Mouse (Mus musculus): ENCODE data around the gene Lamc3. TPM values are rescaled to one million over a fixed set of nuclear protein-coding genes. Genes with fewer than 3 reads are reported as not detected.
A peak's percentile ranks its signal among the peaks of the same experiment; 100 is the strongest.

Lamc3 gene
- not detected in 2 replicates for polyA plus RNA-seq (2012; ENCODE audit: insufficient read depth, insufficient read length, low replicate concordance, missing spikeins)

DNA sequence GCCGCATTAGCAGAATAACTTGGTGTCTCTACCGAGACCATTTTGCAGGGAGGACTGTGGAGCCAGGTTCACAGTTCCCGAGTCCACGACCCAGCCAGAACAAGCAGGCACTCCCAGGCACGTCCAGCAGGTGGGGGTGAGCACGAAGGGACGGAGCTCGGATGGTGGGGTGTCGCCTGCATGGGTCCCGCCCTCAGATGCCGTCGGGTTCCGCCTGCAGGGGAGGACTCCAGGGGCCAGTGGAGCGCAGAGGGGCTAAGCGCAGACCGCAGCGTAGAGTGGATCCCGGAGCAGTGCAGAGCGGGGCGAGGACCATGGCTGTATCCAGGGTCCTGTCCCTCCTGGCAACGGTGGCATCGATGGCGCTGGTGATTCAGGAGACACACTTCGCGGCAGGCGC, at the start of gene Lamc3:
Gene Lamc3, plus strand, starts transcription at position 262 of the 400 bp plus-strand sequence.
- peak within 1 kb of the TSS; percentile 6; the same call in 1 of the 2 replicates for H3K4me3 ChIP-seq (ENCODE audit: insufficient read depth, low read depth, low read length)
- 22% methylated on average over 26 of the region's 26 CpGs for WGBS
- no peak within 1 kb of the TSS for H3K27ac ChIP-seq (ENCODE audit: insufficient read depth, low read depth, low read length)
- peaks cover 5% of the 10 kb centered on the region for H3K4me1 ChIP-seq (ENCODE audit: control insufficient read depth, insufficient read depth, low read length)
- peak; percentile 20; the same call in 1 of the 2 replicates for TF ChIP-seq CTCF (IDR thresholded peaks at IDR 0.05; ENCODE audit: insufficient read depth, low read depth, low read length)
- TF ChIP-seq POLR2A (IDR thresholded peaks at IDR 0.05; ENCODE audit: insufficient read depth, low read depth, low read length) = no peak

DNA sequence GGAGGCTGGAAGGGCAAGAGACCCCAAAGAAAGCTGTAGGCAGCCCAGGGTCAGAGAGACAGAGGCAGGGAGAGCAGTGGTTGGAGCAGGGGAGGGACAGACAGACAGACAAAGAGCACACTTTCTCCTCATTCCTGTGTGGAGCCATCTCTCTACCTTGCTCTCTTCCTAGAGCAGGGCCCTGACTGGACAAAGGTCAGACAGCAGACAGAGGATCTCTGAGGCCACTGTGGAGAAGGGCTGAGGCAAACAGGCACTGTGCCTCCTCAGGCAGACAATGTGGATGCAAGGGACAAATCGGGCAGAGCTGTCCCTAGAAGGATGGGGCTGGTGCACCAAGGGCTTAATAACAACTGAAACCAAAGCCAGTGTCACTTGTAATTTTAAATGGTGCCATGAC, 48.2 kb upstream of the Lamc3 start:
- peaks cover 9% of the 10 kb centered on the region for H3K4me1 ChIP-seq (ENCODE audit: control insufficient read depth, insufficient read depth, low read length)
- TF ChIP-seq POLR2A (IDR thresholded peaks at IDR 0.05; ENCODE audit: insufficient read depth, low read depth, low read length) = no peak
- no peak for TF ChIP-seq CTCF (IDR thresholded peaks at IDR 0.05; ENCODE audit: insufficient read depth, low read depth, low read length)
- no peak overlapping the region for H3K27ac ChIP-seq (ENCODE audit: insufficient read depth, low read depth, low read length)
- no peak overlapping the region for H3K4me3 ChIP-seq (ENCODE audit: insufficient read depth, low read depth, low read length)
- whole genome bisulfite sequencing = 82% methylated on average over 1 of the region's 1 CpGs

- 0 out of 2 replicates have a peak overlapping the region, but pooled peaks have one; percentile 63 for H3K4me3 ChIP-seq (ENCODE audit: insufficient read depth, low read depth, low read length)
- TF ChIP-seq POLR2A (IDR thresholded peaks at IDR 0.05; ENCODE audit: insufficient read depth, low read depth, low read length) = no peak
- no peak for TF ChIP-seq CTCF (IDR thresholded peaks at IDR 0.05; ENCODE audit: insufficient read depth, low read depth, low read length)
- H3K27ac ChIP-seq (ENCODE audit: insufficient read depth, low read depth, low read length) = no peak overlapping the region
- 32% methylated on average over 10 of the region's 10 CpGs for WGBS
- H3K4me1 ChIP-seq (ENCODE audit: control insufficient read depth, insufficient read depth, low read length) = peaks cover 17% of the 10 kb centered on the region
Measured at GRCm38 (mm10) chr2:31844729-31845136, 42.4 kb upstream of the Lamc3 start.

GRCm38 (mm10) chr2:31845512-31845895, 41.6 kb upstream of the Lamc3 start:
- TF ChIP-seq CTCF (IDR thresholded peaks at IDR 0.05; ENCODE audit: insufficient read depth, low read depth, low read length) = no peak
- no peak for TF ChIP-seq POLR2A (IDR thresholded peaks at IDR 0.05; ENCODE audit: insufficient read depth, low read depth, low read length)
- WGBS = 2% methylated on average over 26 of the region's 26 CpGs
- Histone ChIP-seq H3K4me3 (ENCODE audit: insufficient read depth, low read depth, low read length) (peak overlapping the region; percentile 63), H3K4me1 (ENCODE audit: control insufficient read depth, insufficient read depth, low read length) (peaks cover 17% of the 10 kb centered on the region), H3K27ac (ENCODE audit: insufficient read depth, low read depth, low read length) (no peak overlapping the region)

GRCm38 (mm10) chr2:31845896-31846691, 41.0 kb upstream of the Lamc3 start, which contains the start of gene Fibcd1:
Fibcd1 (minus strand) TSS chr2:31846005.
- Histone ChIP-seq H3K4me1 (ENCODE audit: control insufficient read depth, insufficient read depth, low read length) (peaks cover 17% of the 10 kb centered on the region), H3K4me3 (ENCODE audit: insufficient read depth, low read depth, low read length) (peak within 1 kb of the TSS; percentile 63), H3K27ac (ENCODE audit: insufficient read depth, low read depth, low read length) (no peak within 1 kb of the TSS)
- under 1% methylated on average over 65 of the region's 88 CpGs for WGBS
- TF ChIP-seq CTCF (IDR thresholded peaks at IDR 0.05; ENCODE audit: insufficient read depth, low read depth, low read length) (no peak), POLR2A (IDR thresholded peaks at IDR 0.05; ENCODE audit: insufficient read depth, low read depth, low read length) (no peak)

DNA sequence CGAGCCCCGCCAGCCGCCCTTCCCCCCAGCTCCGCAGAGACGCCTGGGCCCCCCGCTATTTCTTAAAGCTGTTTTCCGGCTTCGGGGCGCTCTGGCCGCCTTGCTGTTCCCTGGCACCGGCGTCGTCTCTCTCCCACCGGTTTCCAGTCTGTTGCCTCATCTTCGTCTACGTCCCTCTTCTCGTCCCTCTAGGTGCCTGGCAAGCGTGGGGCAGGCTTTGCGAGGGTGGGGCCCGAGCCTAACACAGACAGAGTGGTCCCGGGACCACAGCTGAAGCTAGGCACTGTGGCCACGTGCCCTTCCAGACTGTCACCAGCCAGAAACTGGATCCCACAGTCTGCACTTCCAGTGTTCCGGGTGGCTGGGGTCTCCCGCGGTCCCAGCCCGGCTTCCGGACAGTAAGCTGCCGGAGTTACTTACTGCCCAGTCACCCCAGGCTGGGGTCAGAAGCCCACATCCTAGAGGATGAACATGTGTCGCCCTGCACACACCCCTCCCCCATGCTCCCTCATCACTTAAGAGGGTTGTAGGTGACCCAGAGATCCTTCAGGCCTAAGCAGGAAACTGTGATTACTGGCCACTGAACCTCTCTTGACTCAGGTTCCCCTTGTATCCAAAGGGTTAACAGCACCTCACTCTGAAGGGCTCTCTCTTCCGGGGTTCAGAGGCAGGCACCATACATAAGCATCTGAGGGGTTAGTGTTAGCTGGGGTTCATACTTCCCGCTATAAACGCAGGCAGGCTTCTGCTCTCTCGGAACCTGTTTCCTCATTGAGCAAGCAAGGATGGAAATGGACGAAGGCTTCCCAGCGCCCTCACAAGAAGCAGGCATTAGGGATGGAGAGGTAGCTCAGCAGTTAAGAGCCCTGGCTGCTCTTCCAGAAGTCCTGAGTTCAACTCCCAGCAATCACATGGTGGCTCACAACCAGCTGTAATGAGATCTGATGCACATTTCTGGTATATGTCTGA, 40.1 kb upstream of the Lamc3 start:
- Histone ChIP-seq H3K4me1 (ENCODE audit: control insufficient read depth, insufficient read depth, low read length) (peaks cover 17% of the 10 kb centered on the region), H3K4me3 (ENCODE audit: insufficient read depth, low read depth, low read length) (peak overlapping the region; percentile 63), H3K27ac (ENCODE audit: insufficient read depth, low read depth, low read length) (no peak overlapping the region)
- WGBS = 14% methylated on average over 35 of the region's 35 CpGs
- TF ChIP-seq CTCF (IDR thresholded peaks at IDR 0.05; ENCODE audit: insufficient read depth, low read depth, low read length) (no peak), POLR2A (IDR thresholded peaks at IDR 0.05; ENCODE audit: insufficient read depth, low read depth, low read length) (no peak)

- peaks cover 17% of the 10 kb centered on the region for H3K4me1 ChIP-seq (ENCODE audit: control insufficient read depth, insufficient read depth, low read length)
- no peak overlapping the region for H3K4me3 ChIP-seq (ENCODE audit: insufficient read depth, low read depth, low read length)
- TF ChIP-seq POLR2A (IDR thresholded peaks at IDR 0.05; ENCODE audit: insufficient read depth, low read depth, low read length) (no peak), CTCF (IDR thresholded peaks at IDR 0.05; ENCODE audit: insufficient read depth, low read depth, low read length) (no peak)
- WGBS = 62% methylated on average over 6 of the region's 6 CpGs
- no peak overlapping the region for H3K27ac ChIP-seq (ENCODE audit: insufficient read depth, low read depth, low read length)
Measured at GRCm38 (mm10) chr2:31847908-31848307, 39.2 kb upstream of the Lamc3 start.

GRCm38 (mm10) chr2:31850141-31850540, 37.0 kb upstream of the Lamc3 start:
- peaks cover 17% of the 10 kb centered on the region for H3K4me1 ChIP-seq (ENCODE audit: control insufficient read depth, insufficient read depth, low read length)
- no peak overlapping the region for H3K27ac ChIP-seq (ENCODE audit: insufficient read depth, low read depth, low read length)
- TF ChIP-seq CTCF (IDR thresholded peaks at IDR 0.05; ENCODE audit: insufficient read depth, low read depth, low read length) (no peak), POLR2A (IDR thresholded peaks at IDR 0.05; ENCODE audit: insufficient read depth, low read depth, low read length) (no peak)
- H3K4me3 ChIP-seq (ENCODE audit: insufficient read depth, low read depth, low read length) = no peak overlapping the region
- WGBS = 48% methylated on average over 12 of the region's 12 CpGs
